Mouse (Mus musculus): ENCODE measurements around the gene Cdh4.

Cdh4 gene

GRCm38 (mm10) chr2:179538535-179538934, 96.3 kb downstream of the Cdh4 start:
- DNase-seq (ENCODE audit: low spot score in 2 of 2) = no peak

- DNase-seq (ENCODE audit: low spot score in 2 of 2) = no peak
Observed at GRCm38 (mm10) chr2:179539532-179540245, 97.5 kb downstream of the Cdh4 start.

- no peak for DNase-seq (ENCODE audit: low spot score in 2 of 2)
Observed at GRCm38 (mm10) chr2:179541096-179541495, 98.9 kb downstream of the Cdh4 start.

GRCm38 (mm10) chr2:179547627-179548026, 105.4 kb downstream of the Cdh4 start:
- DNase-seq (ENCODE audit: low spot score in 2 of 2) = no peak

GRCm38 (mm10) chr2:179555928-179556327, 113.7 kb downstream of the Cdh4 start:
- DNase-seq (ENCODE audit: low spot score in 2 of 2) = no peak

- DNase-seq (ENCODE audit: low spot score in 2 of 2) = no peak
Observed at GRCm38 (mm10) chr2:179562350-179562749, 120.1 kb downstream of the Cdh4 start.

- no peak for DNase-seq (ENCODE audit: low spot score in 2 of 2)
Observed at GRCm38 (mm10) chr2:179565611-179566010, 123.4 kb downstream of the Cdh4 start.

GRCm38 (mm10) chr2:179567886-179568285, 125.7 kb downstream of the Cdh4 start:
- no peak for DNase-seq (ENCODE audit: low spot score in 2 of 2)

- DNase-seq (ENCODE audit: low spot score in 2 of 2) = no peak
Observed at GRCm38 (mm10) chr2:179569171-179569570, 126.9 kb downstream of the Cdh4 start.

- no peak for DNase-seq (ENCODE audit: low spot score in 2 of 2)
Observed at GRCm38 (mm10) chr2:179571175-179571769, 129.0 kb downstream of the Cdh4 start.

- no peak for DNase-seq (ENCODE audit: low spot score in 2 of 2)
Observed at GRCm38 (mm10) chr2:179573331-179573730, 131.1 kb downstream of the Cdh4 start.

GRCm38 (mm10) chr2:179573786-179574185, 131.6 kb downstream of the Cdh4 start:
- no peak for DNase-seq (ENCODE audit: low spot score in 2 of 2)

GRCm38 (mm10) chr2:179575585-179575984, 133.4 kb downstream of the Cdh4 start:
- no peak for DNase-seq (ENCODE audit: low spot score in 2 of 2)

- no peak for DNase-seq (ENCODE audit: low spot score in 2 of 2)
Observed at GRCm38 (mm10) chr2:179576221-179576620, 134.0 kb downstream of the Cdh4 start.

GRCm38 (mm10) chr2:179578329-179578728, 136.1 kb downstream of the Cdh4 start:
- no peak for DNase-seq (ENCODE audit: low spot score in 2 of 2)

GRCm38 (mm10) chr2:179578842-179579241, 136.6 kb downstream of the Cdh4 start:
- no peak for DNase-seq (ENCODE audit: low spot score in 2 of 2)

- no peak for DNase-seq (ENCODE audit: low spot score in 2 of 2)
Observed at GRCm38 (mm10) chr2:179580415-179580814, 138.2 kb downstream of the Cdh4 start.

- DNase-seq (ENCODE audit: low spot score in 2 of 2) = no peak
Observed at GRCm38 (mm10) chr2:179581058-179581457, 138.8 kb downstream of the Cdh4 start.

- no peak for DNase-seq (ENCODE audit: low spot score in 2 of 2)
Observed at GRCm38 (mm10) chr2:179582966-179583365, 140.7 kb downstream of the Cdh4 start.

- DNase-seq (ENCODE audit: low spot score in 2 of 2) = no peak
Observed at GRCm38 (mm10) chr2:179584672-179585071, 142.4 kb downstream of the Cdh4 start.

GRCm38 (mm10) chr2:179586436-179586835, 144.2 kb downstream of the Cdh4 start:
- no peak for DNase-seq (ENCODE audit: low spot score in 2 of 2)

- DNase-seq (ENCODE audit: low spot score in 2 of 2) = no peak
Observed at GRCm38 (mm10) chr2:179587069-179587468, 144.8 kb downstream of the Cdh4 start.

- no peak for DNase-seq (ENCODE audit: low spot score in 2 of 2)
Observed at GRCm38 (mm10) chr2:179591661-179592060, 149.4 kb downstream of the Cdh4 start.

GRCm38 (mm10) chr2:179595013-179595412, 152.8 kb downstream of the Cdh4 start:
- no peak for DNase-seq (ENCODE audit: low spot score in 2 of 2)
